Mouse (Mus musculus): ENCODE measurements around the gene Gm26992.

DNA sequence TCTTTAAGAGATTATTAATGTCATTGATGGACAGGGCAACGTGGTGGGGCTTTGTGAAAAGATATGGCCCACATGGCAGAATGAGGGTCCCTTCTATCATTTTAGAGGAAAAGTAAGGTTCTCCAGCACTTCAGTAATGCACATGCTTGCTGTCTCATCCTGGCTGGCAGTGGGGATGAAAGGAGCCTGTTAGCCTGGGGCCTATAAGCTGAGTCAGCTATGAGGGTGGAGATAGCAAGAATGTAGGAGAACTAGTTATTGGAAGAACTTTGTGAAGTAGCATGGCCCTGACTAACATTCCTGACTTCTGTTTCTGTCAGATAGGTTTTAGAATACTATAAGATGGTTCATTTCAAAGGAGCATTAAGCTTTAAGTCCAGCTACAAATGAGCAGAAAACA is 93.5 kb downstream of the Gm26992 start:
- TF ChIP-seq ZNF384 (IDR thresholded peaks at IDR 0.05; ENCODE audit: low read depth, low read length), result no peak
- TF ChIP-seq HCFC1 (IDR thresholded peaks at IDR 0.05; ENCODE audit: borderline replicate concordance, insufficient read depth, low read length), result no peak
- no peak for TF ChIP-seq CHD2 (IDR thresholded peaks at IDR 0.05; ENCODE audit: low read depth, low read length)
- TF ChIP-seq ZC3H11A (IDR thresholded peaks at IDR 0.05; ENCODE audit: borderline replicate concordance, low read depth, low read length), result no peak

All from ES-E14 (cell line).